Mouse (Mus musculus) thymus, adult 2 months (tissue): Measurements from ENCODE around the gene Shf. TPM values are rescaled to one million over a fixed set of nuclear protein-coding genes. Genes with fewer than 3 reads are reported as not detected.
A peak's percentile ranks its signal among the peaks of the same experiment; 100 is the strongest.

Source experiments
- DNase-seq: peaks from one replicate; pipeline ENCODE4 v3.0.0; 2021
- H3K27ac ChIP-seq: fragments of 200-500 bp; 2 replicates; pipeline ENCODE4 v1.5.1; 2012; ENCODE audit warnings: low read length, control low read depth; ENCODE audit not compliant: control insufficient read depth, insufficient read depth
- H3K27me3 ChIP-seq: fragments of 200-500 bp; 2 replicates; pipeline ENCODE4 v1.6.1; 2012; ENCODE audit warnings: mild to moderate bottlenecking, low read length, moderate library complexity, mixed read lengths; ENCODE audit not compliant: control insufficient read depth, insufficient read depth
- H3K36me3 ChIP-seq: fragments of 200-500 bp; 2 replicates; pipeline ENCODE4 v1.6.1; 2012; ENCODE audit warnings: mild to moderate bottlenecking, low read length, moderate library complexity; ENCODE audit not compliant: control insufficient read depth, insufficient read depth
- H3K4me1 ChIP-seq: fragments of 200-500 bp; replicated peaks from 2 replicates; pipeline ENCODE4 v1.6.1; 2012; ENCODE audit warnings: low read length; ENCODE audit not compliant: control insufficient read depth, insufficient read depth
- H3K4me3 ChIP-seq: fragments of 200-500 bp; 2 replicates; pipeline ENCODE4 v1.5.1; 2012; ENCODE audit warnings: mild to moderate bottlenecking, low read length, control low read depth, moderate library complexity; ENCODE audit not compliant: control insufficient read depth, insufficient read depth
- CTCF ChIP-seq: fragments of 200-500 bp; IDR thresholded peaks from 2 replicates; pipeline ENCODE4 v1.5.1; 2012; ENCODE audit warnings: mild to moderate bottlenecking, control low read depth, low read length, moderate library complexity, borderline replicate concordance; ENCODE audit not compliant: control insufficient read depth, poor library complexity, insufficient read depth; ENCODE audit errors: extremely low read depth
- POLR2A ChIP-seq: fragments of 200-500 bp; IDR thresholded peaks from 2 replicates; pipeline ENCODE4 v1.6.1; 2012; ENCODE audit warnings: mild to moderate bottlenecking, low read length, control low read depth, moderate library complexity; ENCODE audit not compliant: control insufficient read depth, poor library complexity, insufficient read depth; ENCODE audit errors: extremely low read depth
- WGBS: fragments of 180-500 bp; shearing (Covaris S2); methylation state at CpG from one replicate; pipeline ENCODE4 v1.1.7; 2018; 5-methylcytosine and 5-hydroxymethylcytosine counted together
- polyA plus RNA-seq: library from polyadenylated mRNA; depleted of rRNA; stranded (reverse); fragments of >200 nt; gene quantifications from 2 replicates; pipeline ENCODE4 v1.2.3, GENCODE M21; 2012

Gene Shf
- polyA plus RNA-seq, 1 experiment: 41.9 TPM

GRCm38 (mm10) chr2:122376041-122376561 lies 7.1 kb upstream of the Shf start:
- WGBS: under 1% methylated on average over 22 of the region's 22 CpGs
- DNase-seq: peak; percentile 55

GRCm38 (mm10) chr2:122375391-122375991 lies 6.5 kb upstream of the Shf start:
- Histone ChIP-seq H3K36me3 (no peaks in the 10 kb centered on the region), H3K27ac (peak overlapping the region; percentile 1; the same call in 1 of the 2 replicates), H3K4me1 (peaks cover 10% of the 10 kb centered on the region), H3K27me3 (no peaks in the 10 kb centered on the region), H3K4me3 (peak overlapping the region; percentile 67)
- peak; percentile 90 for DNase-seq
- under 1% methylated on average over 32 of the region's 32 CpGs for WGBS
- TF ChIP-seq CTCF (no peak), POLR2A (no peak; the same call in 1 of the 2 replicates)

More at GRCm38 (mm10) chr2:122376041-122376561, 7.1 kb upstream of the Shf start:
- Histone ChIP-seq H3K27ac (peak overlapping the region; percentile 6; the same call in 1 of the 2 replicates), H3K4me3 (peak overlapping the region; percentile 67), H3K36me3 (no peaks in the 10 kb centered on the region), H3K27me3 (no peaks in the 10 kb centered on the region), H3K4me1 (peaks cover 11% of the 10 kb centered on the region)
- TF ChIP-seq CTCF: no peak
- no peak for TF ChIP-seq POLR2A

- 32% methylated on average over 23 of the region's 23 CpGs for WGBS
- Histone ChIP-seq H3K36me3 (no peaks in the 10 kb centered on the region), H3K4me1 (peaks cover 13% of the 10 kb centered on the region), H3K4me3 (peak overlapping the region; percentile 30; the same call in 1 of the 2 replicates), H3K27me3 (no peaks in the 10 kb centered on the region), H3K27ac (no peak overlapping the region)
- no peak for DNase-seq
- TF ChIP-seq POLR2A (no peak), CTCF (no peak)
These were observed 5.8 kb upstream of the Shf start for GRCm38 (mm10) chr2:122374666-122375331.

GRCm38 (mm10) chr2:122374012-122374411 lies 5.0 kb upstream of the Shf start:
- Histone ChIP-seq H3K4me3 (no peak overlapping the region), H3K4me1 (peaks cover 18% of the 10 kb centered on the region), H3K36me3 (no peaks in the 10 kb centered on the region), H3K27ac (no peak overlapping the region), H3K27me3 (no peaks in the 10 kb centered on the region)
- TF ChIP-seq POLR2A: no peak
- no peak for TF ChIP-seq CTCF
- no peak for DNase-seq
- 83% methylated on average over 5 of the region's 5 CpGs for WGBS

GRCm38 (mm10) chr2:122372541-122372940 lies 3.6 kb upstream of the Shf start:
- TF ChIP-seq POLR2A (no peak), CTCF (no peak)
- H3K36me3 ChIP-seq: no peaks in the 10 kb centered on the region
- WGBS: 96% methylated on average over 1 of the region's 1 CpGs
- peaks cover 27% of the 10 kb centered on the region for H3K4me1 ChIP-seq
- no peak overlapping the region for H3K4me3 ChIP-seq
- H3K27me3 ChIP-seq: no peaks in the 10 kb centered on the region
- no peak overlapping the region for H3K27ac ChIP-seq
- no peak for DNase-seq

- H3K4me3 ChIP-seq: no peak overlapping the region
These were observed 3.1 kb upstream of the Shf start for GRCm38 (mm10) chr2:122372067-122372466.

More at GRCm38 (mm10) chr2:122372067-122372466, 3.1 kb upstream of the Shf start:
- Histone ChIP-seq H3K27ac (no peak overlapping the region), H3K27me3 (no peaks in the 10 kb centered on the region), H3K4me1 (peaks cover 27% of the 10 kb centered on the region), H3K36me3 (no peaks in the 10 kb centered on the region)
- TF ChIP-seq POLR2A (no peak), CTCF (no peak)
- WGBS: 94% methylated on average over 3 of the region's 3 CpGs
- DNase-seq: no peak
